Mouse (Mus musculus): ENCODE data around the gene Chrnb4. TPM values are rescaled to one million over a fixed set of nuclear protein-coding genes. Genes with fewer than 3 reads are reported as not detected.

Chrnb4 gene
- total and polyA plus RNA-seq, 3 experiments: 0.13 to 0.23 TPM; not detected in 1

DNA sequence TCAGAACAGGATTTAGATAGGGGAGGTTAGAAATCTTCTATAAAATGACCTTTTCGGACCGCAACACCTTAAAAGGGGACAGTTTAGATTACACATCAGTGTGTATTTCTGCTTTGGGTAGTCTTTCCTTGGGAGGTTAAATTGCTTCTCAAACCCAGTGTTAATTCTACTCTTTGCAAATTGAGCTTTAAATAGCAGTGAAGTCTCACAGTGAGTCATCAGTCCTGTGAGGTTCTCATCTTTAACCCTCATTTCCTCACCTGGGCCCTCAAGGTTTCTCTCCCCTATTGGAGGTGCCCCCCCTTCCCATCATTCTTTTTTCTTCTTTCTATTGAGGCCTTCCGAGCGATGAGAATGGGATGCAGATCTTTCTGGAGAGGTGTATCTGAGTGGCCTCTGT is 48.3 kb upstream of the Chrnb4 start (continued):
- TF ChIP-seq ZMIZ1 (IDR thresholded peaks at IDR 0.05; ENCODE audit: low read depth, low read length): no peak
- peak; percentile 74 for TF ChIP-seq EP300 (IDR thresholded peaks at IDR 0.05; ENCODE audit: low read length)
- TF ChIP-seq GABPA (IDR thresholded peaks at IDR 0.05; ENCODE audit: insufficient replicate concordance, low read depth, low read length): no peak
- no peak for TF ChIP-seq ZKSCAN1 (IDR thresholded peaks at IDR 0.05; ENCODE audit: borderline replicate concordance, low read depth, low read length)
- no peak for TF ChIP-seq POLR2A (IDR thresholded peaks at IDR 0.05; ENCODE audit: low read depth, low read length)
- no peak for TF ChIP-seq MAX (IDR thresholded peaks at IDR 0.05; ENCODE audit: low read length)
- no peak for TF ChIP-seq USF2 (conservative IDR thresholded peaks at IDR 0.05; ENCODE audit: low read depth, low read length)
- TF ChIP-seq UBTF (IDR thresholded peaks at IDR 0.05; ENCODE audit: low read depth, low read length): no peak
- no peak for TF ChIP-seq USF1 (IDR thresholded peaks at IDR 0.05; ENCODE audit: low read depth, low read length)

DNA sequence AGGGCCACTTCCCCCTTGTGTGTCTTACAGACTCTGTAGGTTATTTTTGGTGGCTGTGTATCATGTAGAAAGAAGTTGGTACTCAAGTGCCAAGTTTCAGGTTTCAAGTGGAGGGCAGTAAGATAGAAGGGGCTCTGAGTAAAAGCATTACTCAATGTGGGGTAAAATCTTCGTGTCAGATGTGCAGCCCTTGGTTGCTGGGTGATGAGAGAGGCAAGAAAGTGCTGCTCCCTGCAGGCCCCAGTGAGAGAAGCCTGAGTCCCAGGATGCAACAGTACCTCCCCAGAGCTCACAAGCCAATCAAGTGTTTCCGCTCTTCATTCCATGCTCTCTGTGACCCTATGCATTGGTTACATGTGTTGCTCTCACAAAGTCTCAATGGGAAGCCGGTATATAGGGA is 47.5 kb upstream of the Chrnb4 start:
- peaks cover 21 to 26% of the 10 kb centered on the region in 2 experiments for H3K4me1 ChIP-seq (ENCODE audit: control insufficient read depth in 1 of 2, insufficient read depth in 2 of 2)
- H3K27me3 ChIP-seq (replicated peaks): no peaks in the 10 kb centered on the region
- no peaks in the 10 kb centered on the region for H3K36me3 ChIP-seq (replicated peaks in 1 of 2; ENCODE audit: control insufficient read depth in 1 of 2, insufficient read depth in 1 of 2, low read length in 1 of 2)
- H3K79me2 ChIP-seq (replicated peaks; ENCODE audit: control insufficient read depth, extremely low read depth, insufficient read depth, poor library complexity, severe bottlenecking): no peaks in the 10 kb centered on the region
- peak; percentile 51; the same call in 1 of the 2 replicates for TF ChIP-seq MYC (IDR thresholded peaks at IDR 0.05; ENCODE audit: low read depth, low read length)
- no peak for TF ChIP-seq KAT2A (IDR thresholded peaks at IDR 0.05; ENCODE audit: insufficient replicate concordance, low read length)
- 0 out of 2 replicates have a peak, but pooled peaks have one; percentile 49 for TF ChIP-seq MAX (IDR thresholded peaks at IDR 0.05; ENCODE audit: low read length)
- TF ChIP-seq CTCF (conservative IDR thresholded peaks at IDR 0.05 in 1 of 2, IDR thresholded peaks at IDR 0.05 in 1 of 2; ENCODE audit: low read depth in 2 of 2, low read length in 2 of 2): peak in 1 of 2 experiments; percentile 50; a peak in 2 of 4 replicates
- TF ChIP-seq MEF2A (IDR thresholded peaks at IDR 0.05; ENCODE audit: borderline replicate concordance, low read depth, low read length): peak; percentile 83; the same call in 1 of the 2 replicates
- no peak for TF ChIP-seq ELF1 (IDR thresholded peaks at IDR 0.05; ENCODE audit: low read depth, low read length)
- 0 out of 2 replicates have a peak, but pooled peaks have one; percentile 65 for TF ChIP-seq TBP (conservative IDR thresholded peaks at IDR 0.05; ENCODE audit: low read depth, low read length)
- peak; percentile 33 for TF ChIP-seq RAD21 (IDR thresholded peaks at IDR 0.05; ENCODE audit: low read depth, low read length)
- 0 out of 2 replicates have a peak overlapping the region, but pooled peaks have one; percentile 0 for H3K9ac ChIP-seq (ENCODE audit: insufficient read depth, low read depth)
- dilution Hi-C loops (cut with MboI; ENCODE audit: extremely low pct_ligation_motif_present, extremely low pct_unique_long_range_greater_than_20kb, low sequenced_read_pairs): no loop called here
- in situ Hi-C loops (cut with MboI; ENCODE audit: low pct_ligation_motif_present, low pct_unique_long_range_greater_than_20kb, low sequenced_read_pairs): loop anchor here (5.0 kb wide), 1 partner anchor 49 kb away; the partner anchor contains the start of gene Chrnb4
- H3K4me2 ChIP-seq (ENCODE audit: insufficient read depth, low read depth, poor library complexity, severe bottlenecking): peak overlapping the region; percentile 79
- peak overlapping the region in 1 of 3 experiments; percentile 17 for H3K4me3 ChIP-seq (replicated peaks in 1 of 3; ENCODE audit: low read depth in 2 of 3, low read length in 2 of 3, poor library complexity in 1 of 3)
- H3K9me3 ChIP-seq (replicated peaks; ENCODE audit: low read length): no peaks in the 10 kb centered on the region
- DNase-seq (ENCODE audit: extremely low read depth): peak; percentile 67
- peak overlapping the region; percentile 77 for H3K27ac ChIP-seq (ENCODE audit: insufficient read depth, low read depth)

GRCm38 (mm10) chr9:55090141-55090540 is 41.6 kb upstream of the Chrnb4 start:
- no peaks in the 10 kb centered on the region for H3K36me3 ChIP-seq (replicated peaks in 1 of 2; ENCODE audit: control insufficient read depth in 1 of 2, insufficient read depth in 1 of 2, low read length in 1 of 2)
- no peak for DNase-seq (ENCODE audit: extremely low read depth)
- in situ Hi-C loops (cut with MboI; ENCODE audit: low pct_ligation_motif_present, low pct_unique_long_range_greater_than_20kb, low sequenced_read_pairs) (no loop called here), dilution Hi-C loops (cut with MboI; ENCODE audit: extremely low pct_ligation_motif_present, extremely low pct_unique_long_range_greater_than_20kb, low sequenced_read_pairs) (no loop called here)
- H3K27ac ChIP-seq (ENCODE audit: insufficient read depth, low read depth): no peak overlapping the region
- no peaks in the 10 kb centered on the region for H3K9me3 ChIP-seq (replicated peaks; ENCODE audit: low read length)
- no peak overlapping the region for H3K9ac ChIP-seq (ENCODE audit: insufficient read depth, low read depth)
- H3K4me1 ChIP-seq (ENCODE audit: control insufficient read depth in 1 of 2, insufficient read depth in 2 of 2): peaks cover 0 to 9% of the 10 kb centered on the region in 2 experiments; a peak in 2 of 4 replicates
- H3K4me3 ChIP-seq (replicated peaks in 1 of 3; ENCODE audit: low read depth in 2 of 3, low read length in 2 of 3, poor library complexity in 1 of 3): no peak overlapping the region
- TF ChIP-seq MYC (IDR thresholded peaks at IDR 0.05; ENCODE audit: low read depth, low read length) (no peak), IRF4 (IDR thresholded peaks at IDR 0.05; ENCODE audit: low read depth, low read length) (no peak), KAT2A (IDR thresholded peaks at IDR 0.05; ENCODE audit: insufficient replicate concordance, low read length) (no peak), JUND (conservative IDR thresholded peaks at IDR 0.05; ENCODE audit: low read depth, low read length) (no peak), MXI1 (IDR thresholded peaks at IDR 0.05; ENCODE audit: low read depth, low read length) (no peak), JUN (IDR thresholded peaks at IDR 0.05; ENCODE audit: insufficient read depth, low read depth, low read length) (no peak), UBTF (IDR thresholded peaks at IDR 0.05; ENCODE audit: low read depth, low read length) (no peak), GABPA (IDR thresholded peaks at IDR 0.05; ENCODE audit: insufficient replicate concordance, low read depth, low read length) (no peak), E2F4 (IDR thresholded peaks at IDR 0.05; ENCODE audit: insufficient replicate concordance, low read depth, low read length) (no peak), RCOR1 (conservative IDR thresholded peaks at IDR 0.05; ENCODE audit: low read depth, low read length) (no peak), CHD2 (IDR thresholded peaks at IDR 0.05; ENCODE audit: low read length) (no peak), BHLHE40 (IDR thresholded peaks at IDR 0.05; ENCODE audit: low read depth, low read length) (no peak), MAFK (IDR thresholded peaks at IDR 0.05; ENCODE audit: insufficient replicate concordance, low read length) (no peak), TCF12 (IDR thresholded peaks at IDR 0.05; ENCODE audit: low read depth, low read length) (no peak), CTCF (conservative IDR thresholded peaks at IDR 0.05 in 1 of 2, IDR thresholded peaks at IDR 0.05 in 1 of 2; ENCODE audit: low read depth in 2 of 2, low read length in 2 of 2) (no peak), ETS1 (conservative IDR thresholded peaks at IDR 0.05; ENCODE audit: low read depth, low read length) (no peak), TBP (conservative IDR thresholded peaks at IDR 0.05; ENCODE audit: low read depth, low read length) (no peak), ZC3H11A (IDR thresholded peaks at IDR 0.05; ENCODE audit: low read depth, low read length) (no peak)
- no peak overlapping the region for H3K4me2 ChIP-seq (ENCODE audit: insufficient read depth, low read depth, poor library complexity, severe bottlenecking)
- H3K27me3 ChIP-seq (replicated peaks): no peaks in the 10 kb centered on the region
- no peaks in the 10 kb centered on the region for H3K79me2 ChIP-seq (replicated peaks; ENCODE audit: control insufficient read depth, extremely low read depth, insufficient read depth, poor library complexity, severe bottlenecking)

Measured in CH12.LX (cell line).